Mouse (Mus musculus) hindlimb bud, embryonic 11.5 days (tissue): ENCODE results near the gene Rrnad1.

Experiments used
- DNase-seq: peaks from one replicate; pipeline ENCODE4 v3.0.0-alpha.2; 2012; ENCODE audit warnings: low read depth, low spot score; ENCODE audit errors: extremely low spot score

Rrnad1 gene

DNA sequence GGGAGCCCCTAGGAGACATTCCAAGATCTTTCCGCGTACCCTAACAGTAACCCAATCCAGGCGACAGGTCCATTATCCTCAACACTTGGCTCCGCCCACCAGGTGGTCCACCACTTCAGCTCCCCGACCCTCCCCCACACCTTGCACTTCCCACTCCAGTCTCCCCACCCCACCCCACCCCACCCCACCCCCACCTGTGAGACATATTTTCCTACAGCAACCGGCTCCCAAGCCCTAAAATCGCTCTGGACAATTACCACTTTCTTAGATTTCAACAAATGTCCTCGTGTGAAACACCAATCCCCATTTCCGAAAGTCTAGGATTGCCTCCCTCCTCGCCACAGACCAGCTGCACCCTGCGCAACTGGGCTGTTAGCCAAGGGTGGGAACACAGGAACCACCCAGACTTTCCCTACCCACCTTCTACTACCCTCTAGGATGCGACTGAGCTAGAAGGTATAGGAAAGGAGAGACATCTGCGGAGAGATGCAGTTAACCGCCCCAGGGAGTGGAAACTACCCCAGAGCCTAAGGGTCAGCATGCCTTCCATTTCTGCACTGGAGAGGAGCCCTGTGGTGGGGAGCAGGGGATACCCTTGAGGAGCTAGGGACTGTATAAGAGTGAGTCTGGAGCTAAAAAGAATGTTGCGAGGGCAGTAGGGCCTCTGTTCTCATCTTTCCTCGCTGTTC, 18.9 kb upstream of the Rrnad1 start:
- no peak for DNase-seq

DNA sequence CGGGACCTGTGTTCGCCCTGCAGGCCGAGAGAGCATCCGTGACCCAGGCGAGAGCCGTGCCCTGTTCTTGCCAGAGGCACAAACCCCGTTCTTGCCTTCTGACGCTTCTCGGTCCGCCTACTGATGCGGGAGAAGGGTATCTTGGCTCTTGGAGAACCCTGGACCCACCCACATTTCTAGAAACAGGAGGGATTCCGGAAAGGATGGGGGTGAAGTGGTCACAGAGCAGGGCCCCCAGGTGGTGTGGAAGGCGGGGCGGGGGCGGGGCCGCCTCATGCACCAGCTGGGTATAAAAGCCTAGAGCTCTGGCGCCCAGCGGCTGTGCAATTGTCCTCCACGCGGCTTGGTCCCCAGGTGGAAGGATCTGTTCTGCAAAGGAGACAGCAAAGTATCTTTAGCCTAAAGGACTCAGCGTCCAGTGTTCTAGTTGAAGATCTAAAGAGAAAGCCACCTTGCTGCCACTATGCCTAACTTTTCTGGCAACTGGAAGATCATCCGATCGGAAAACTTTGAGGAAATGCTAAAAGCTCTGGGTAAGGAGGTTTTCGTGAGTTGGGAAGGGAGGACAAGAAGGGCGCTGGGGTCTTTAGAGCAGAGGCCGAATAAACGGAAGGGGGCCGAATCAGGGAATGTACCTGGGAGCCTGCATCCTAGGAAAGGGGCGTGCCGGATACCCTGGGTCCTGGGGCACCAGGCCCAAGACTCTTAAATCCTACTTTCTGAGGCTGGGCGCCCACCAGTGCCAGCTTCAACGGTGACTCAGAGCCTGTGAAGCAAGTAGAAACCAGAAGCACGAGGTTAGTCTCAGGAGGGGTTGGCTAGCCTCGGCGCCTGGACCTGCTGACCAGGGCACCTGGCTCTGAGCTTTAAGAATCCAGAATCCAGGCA, 18.1 kb upstream of the Rrnad1 start, which contains the start of gene Crabp2:
TSS of gene Crabp2 (plus strand) at position 289 of the 888 bp plus-strand sequence.
- no peak for DNase-seq

DNA sequence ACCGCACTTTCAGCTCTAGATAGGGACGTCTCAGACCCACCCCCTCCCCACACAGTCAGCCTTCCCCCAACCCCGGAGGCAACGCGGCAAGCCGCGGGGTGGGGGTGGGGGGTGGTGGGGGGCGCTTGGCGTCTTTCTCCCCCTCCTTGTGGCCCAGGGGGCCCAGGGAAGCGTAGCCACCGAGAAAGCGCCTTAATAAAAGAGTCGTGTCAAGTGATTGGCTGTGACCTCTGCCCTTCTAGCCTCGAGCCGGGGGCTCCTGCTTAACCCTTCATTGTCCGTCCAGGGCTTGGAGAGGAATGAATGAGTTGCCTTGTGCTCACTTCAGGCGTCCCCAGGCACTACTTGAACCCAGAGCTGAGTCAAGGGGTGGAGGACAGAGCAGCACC, 17.3 kb upstream of the Rrnad1 start:
- DNase-seq: no peak

DNA sequence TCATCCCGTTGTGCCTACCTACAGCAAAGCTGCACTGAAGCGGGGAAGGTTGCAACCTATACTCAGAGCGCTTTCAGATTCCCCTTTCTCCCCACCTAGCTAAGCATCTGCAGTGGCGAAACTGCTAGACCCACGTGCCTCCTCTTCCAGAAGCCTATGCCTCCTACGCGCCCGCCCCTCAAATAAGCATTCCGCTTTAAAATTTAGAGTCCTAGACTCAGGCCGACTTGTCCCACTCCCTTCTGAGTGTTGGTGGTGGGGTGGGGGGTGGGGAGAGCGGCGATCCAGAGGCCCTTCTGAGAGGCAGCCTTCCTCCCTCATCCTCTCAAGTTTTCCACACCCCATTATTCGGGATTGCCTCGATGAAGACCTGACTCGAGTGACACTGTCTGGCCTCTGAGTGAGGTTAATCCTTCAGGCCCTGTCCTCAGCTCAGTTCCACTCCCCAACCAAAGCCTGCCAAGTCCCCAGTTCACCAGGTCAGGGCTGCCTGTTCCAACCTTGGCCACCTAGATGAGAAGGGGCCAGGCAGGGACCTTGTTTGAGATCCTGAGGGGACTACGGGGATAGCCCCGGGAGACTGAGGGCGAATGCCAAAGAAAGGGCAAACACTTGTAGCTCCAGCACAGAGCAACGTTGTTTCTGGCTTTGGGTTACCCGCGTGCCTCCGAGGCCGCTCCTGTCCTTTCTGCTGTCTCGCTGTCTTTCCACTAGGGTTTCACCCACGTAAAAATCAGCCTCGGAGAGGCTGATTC, 16.7 kb upstream of the Rrnad1 start:
- DNase-seq: no peak

DNA sequence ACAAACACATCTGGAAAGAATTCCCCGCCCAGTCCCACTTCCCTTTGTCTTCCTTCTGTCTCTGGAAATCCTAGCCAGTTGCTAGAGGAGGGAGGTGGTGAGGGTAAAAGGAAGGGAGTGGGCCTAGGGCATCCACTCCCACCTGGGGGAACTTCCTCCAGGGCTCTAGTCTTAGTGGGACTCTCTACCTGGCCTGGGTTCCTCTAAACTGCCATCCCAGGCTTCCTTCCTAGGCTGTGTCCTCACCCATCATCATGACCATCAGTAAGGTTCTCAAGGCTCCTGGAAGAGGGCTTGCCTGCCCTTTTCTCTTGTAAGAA, 16.0 kb upstream of the Rrnad1 start:
- DNase-seq: no peak

DNA sequence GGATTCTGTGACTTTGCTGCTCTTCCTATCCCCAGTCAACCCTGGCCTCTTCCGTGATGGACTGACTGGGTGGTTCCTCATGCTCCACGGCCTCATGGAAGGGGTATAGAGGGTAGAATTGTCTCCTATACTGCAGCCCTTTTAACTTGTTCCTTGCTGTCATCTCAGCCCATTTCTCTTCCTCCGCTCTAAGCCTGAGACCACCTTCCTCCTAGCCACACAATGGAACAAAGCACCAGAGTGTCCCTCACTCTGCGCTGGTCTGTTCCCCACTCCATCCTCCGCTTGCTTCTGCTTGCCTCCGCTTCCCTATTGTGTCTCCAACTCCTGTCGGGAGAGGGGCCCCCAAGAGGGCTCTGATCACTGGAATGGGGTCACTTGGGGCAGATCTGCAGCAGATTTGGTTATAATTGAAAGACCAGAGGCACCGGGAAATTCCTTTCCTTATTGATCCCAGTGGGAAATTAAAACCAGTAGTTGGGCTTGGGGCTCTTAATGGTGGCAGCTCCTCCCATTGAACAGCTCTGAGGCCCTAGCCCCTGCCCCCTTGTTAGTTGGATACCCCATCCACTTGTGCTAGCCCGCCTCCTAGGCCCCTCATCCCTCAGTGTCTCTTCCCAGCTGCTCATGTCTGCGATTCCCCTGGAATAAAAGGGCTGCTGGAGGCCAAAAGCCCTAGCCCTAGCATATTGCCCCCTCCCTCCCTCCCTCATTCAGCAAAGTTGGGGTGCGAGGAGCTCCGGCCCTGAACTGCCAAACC, 15.4 kb upstream of the Rrnad1 start:
- no peak for DNase-seq

DNA sequence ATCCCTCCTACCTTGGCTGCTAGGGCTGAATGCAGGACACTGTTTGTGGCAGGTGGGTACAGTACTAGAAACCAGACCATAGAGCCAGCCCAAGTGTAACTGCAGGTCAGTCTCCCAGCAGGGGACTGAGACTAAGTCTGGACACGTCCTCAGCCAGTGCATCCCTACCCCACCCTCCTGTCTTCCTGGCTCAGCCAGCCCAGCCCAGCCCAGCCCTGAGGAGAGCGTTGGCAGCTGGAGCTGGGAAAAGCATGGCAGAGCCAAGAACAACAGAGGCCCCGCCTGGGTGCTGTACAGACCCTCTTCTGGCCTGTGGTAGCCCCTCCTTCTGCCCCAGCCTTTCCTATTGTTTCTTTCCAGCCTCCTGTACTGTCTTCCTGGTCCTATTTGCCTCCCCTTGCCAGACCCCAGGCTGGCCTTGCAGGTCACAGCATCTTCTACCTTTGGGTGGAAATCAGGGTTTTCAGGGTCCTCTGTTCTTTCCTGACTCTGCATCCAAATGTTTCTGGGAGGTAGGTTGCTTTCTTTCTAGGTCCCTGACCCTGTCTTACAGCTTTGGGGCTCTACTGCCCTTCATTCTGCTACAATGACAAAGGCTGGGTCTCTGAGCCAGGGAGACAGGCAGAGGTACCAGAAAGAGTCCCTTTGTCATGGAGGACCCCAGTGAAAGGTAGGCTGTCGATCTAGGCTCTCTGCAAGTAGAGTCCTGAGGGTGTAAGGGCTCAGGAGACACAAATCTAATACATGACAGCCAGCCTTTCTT, 14.5 kb upstream of the Rrnad1 start:
- no peak for DNase-seq

DNA sequence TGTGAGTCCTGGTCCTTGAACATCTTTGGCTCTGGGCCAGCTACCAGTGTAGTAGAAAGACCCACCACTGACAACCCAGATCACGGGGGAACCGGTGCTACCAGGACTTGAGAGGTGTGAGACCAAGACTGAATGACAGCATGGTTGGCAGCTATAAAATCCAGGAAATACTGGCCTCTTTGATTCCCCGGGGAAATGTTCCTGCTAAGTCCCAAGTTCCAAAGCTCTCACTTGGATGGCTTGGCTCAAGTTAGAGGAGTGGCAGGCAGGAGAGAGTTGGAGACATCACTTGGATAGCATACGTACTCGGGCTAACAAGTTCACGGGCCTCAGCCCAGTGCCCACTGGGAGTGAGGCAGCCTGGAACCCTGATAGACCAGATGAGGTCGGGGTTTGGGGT, 13.1 kb upstream of the Rrnad1 start:
- no peak for DNase-seq

DNA sequence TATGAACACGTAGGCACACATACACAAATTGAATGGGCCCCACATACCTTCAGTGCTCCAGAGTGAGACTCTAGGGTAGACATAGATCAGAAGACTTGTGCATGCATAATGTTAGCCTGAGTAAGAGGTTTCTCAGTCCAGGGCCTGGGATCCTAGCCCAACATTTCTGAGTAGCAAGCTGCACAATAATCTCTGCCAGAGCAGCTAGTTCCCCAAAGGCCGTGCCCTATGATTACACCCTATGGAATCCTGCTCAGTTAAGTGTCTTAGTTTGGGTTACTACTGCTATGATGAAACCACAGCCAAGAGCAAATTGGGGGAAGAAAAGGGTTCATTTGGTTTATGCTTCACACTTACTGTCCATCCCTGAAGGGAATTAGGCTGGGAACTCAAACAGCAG, 12.0 kb upstream of the Rrnad1 start:
- DNase-seq: no peak

DNA sequence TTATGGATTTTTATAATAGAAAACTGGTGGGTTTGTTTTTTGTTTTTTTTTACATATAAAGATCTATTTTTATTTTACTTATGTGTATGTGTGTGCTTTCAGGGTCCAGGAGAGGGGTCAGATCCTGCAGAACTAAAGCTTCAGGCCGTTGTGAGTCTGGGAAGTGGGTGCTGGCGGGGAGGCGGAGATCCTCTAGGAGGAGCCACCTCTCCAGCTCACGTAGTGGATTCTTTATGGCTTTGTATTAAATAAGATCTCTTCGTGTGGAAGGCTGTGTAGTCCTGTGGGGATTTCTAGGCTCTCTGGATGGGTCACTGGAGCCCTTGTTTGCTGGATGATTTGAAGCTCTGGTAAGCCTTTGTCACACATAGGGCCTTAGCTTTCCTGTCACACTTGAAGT, 10.1 kb upstream of the Rrnad1 start:
- DNase-seq: no peak

DNA sequence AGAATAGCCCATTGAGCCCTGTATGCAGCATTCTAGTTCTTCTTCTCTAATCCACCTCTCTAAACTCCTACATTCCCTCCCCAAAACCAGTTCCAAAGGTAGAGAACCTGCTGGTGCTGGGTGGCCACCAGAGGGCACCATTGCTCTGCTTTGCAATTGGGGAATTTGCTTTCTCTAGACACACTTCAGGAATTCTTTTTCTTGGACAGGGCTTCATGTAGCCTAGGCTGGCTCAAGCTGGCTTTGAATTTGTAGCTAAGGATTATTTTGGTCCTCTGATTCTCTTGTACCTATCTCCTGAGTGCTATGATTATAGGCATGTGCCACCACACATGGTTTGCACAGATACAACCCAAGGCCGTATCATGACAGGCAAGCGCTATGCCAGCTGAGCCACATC, 5.3 kb upstream of the Rrnad1 start:
- no peak for DNase-seq

DNA sequence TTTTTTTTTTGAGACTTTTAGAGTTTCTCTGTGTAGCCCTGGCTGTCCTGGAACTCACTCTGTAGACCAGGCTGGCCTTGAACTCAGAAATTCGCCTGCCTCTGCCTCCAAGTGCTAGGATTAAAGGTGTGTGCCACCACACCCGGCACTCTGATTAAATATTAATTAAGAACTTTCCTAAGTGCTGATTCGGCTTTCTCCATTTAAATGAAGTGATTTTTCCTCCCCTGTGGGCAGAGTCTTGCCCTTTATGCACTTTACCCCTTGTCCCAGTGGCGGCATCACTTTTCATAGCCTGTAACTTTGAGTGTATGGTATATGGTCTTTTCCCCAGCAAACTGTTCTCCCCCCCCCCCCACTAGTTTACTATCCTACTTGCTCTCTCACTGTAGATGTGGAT, 4.7 kb upstream of the Rrnad1 start:
- DNase-seq: no peak

DNA sequence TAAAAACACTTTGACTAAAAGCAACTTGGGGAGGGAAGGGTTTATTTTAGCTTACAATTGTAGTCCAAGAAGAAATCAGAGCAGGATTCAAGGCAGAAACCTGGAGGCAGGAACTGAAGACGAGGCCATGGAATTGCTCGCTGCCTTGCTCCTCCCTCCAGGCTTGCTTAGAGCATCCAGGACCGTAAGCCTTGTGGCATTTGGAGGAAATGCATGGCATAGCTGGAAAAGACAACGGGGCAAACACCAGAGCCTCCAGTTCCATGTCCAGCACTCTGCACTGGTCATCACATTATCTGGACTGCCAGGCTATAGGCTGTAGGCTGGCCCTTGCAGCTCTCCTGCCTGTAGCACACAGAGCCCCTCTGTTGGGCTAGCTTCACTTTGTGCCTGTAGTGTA, 4.0 kb upstream of the Rrnad1 start:
- DNase-seq: no peak

DNA sequence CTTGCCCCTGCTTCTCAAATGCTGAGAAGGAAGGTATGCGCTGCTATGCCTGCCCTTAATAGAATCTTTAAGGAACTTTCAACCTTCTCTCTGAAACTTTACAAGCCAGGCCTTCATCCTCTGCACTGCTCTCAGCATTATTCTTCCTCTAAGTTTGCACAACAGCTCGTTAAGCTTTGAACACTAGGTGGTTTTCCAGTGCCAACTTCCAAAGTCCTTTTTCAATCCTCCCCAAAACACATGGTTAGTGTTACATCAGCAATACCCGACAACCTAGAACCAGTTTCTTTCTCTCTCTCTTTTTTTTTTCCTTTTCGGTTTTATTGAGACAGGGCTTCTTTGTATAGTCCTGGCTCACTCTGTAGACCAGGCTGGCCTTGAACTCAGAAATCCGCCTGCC, 3.5 kb upstream of the Rrnad1 start:
- no peak for DNase-seq

DNA sequence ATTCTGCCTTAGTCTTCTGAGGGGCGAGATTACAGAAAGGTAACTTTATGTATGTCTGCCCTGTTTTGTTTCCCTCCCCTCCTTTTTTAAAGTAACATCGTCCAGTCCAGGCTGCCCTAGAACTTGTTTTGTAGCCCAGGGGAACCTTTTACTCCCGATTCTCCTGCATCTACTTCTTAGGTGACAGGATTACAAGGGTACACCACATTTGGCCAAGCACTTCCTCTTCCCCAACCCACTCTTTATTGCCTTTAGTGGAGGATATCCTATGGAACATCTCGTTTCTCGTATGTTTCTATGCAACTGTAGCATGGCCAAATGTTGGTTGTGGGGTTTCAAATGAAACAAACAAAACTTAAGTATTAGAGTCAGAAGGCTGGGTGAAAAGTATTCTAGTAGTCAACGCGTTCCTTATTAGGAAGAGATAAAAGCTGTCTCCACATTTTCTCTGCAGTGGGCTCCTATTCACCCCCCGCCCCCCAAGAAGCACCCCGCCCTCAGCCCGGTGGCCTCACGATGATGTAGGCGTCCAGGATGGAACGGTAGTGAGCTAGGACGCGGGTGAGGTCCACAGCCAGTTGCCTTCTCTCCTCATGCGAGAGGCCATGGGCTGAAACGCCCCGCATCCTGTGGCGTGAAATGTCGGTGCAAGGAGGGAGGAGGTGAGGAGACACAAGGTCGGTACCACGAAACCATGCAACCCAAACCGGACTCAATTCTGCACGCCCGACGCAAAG, 1.0 kb downstream of the Rrnad1 start:
- DNase-seq: no peak

DNA sequence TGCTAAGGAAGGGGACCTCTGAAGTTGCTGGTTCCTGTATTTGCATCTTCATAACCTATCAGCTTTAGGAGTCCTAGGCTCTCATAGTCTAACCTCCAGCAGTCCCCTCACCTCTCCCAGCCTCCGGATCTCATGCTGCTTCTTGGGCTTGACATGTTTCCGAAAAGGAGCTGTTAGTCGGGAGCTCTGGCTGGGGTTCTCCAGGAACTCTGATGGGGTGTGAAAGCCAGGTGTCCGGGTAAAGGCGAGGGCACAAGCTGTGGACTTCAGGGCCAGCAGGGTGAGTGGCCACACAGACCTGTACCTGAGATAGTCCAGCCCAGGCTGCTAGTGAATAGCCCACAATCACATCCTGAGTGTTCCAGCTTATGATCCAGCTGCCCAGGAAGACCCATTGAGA, 3.1 kb downstream of the Rrnad1 start:
- DNase-seq: no peak

DNA sequence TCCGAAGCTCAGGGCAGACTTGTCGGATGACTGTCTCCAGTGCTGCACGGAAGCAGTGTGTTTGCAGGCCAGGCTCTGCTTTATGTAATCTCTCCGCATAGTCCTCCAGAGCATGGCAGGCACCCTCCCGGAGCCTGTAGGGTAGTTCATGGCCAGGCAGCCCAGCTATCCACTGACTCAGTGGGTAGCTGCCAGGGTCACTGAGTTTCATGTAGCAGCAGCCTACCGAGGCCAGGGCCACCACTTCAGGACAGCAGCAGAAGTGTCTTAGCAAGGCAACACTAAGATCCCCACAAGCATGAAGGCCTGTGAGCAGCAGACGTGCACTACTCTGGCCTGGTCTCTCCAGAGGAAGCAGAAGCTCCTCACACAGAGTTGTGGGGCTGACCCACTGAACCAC, 5.5 kb downstream of the Rrnad1 start:
- no peak for DNase-seq

DNA sequence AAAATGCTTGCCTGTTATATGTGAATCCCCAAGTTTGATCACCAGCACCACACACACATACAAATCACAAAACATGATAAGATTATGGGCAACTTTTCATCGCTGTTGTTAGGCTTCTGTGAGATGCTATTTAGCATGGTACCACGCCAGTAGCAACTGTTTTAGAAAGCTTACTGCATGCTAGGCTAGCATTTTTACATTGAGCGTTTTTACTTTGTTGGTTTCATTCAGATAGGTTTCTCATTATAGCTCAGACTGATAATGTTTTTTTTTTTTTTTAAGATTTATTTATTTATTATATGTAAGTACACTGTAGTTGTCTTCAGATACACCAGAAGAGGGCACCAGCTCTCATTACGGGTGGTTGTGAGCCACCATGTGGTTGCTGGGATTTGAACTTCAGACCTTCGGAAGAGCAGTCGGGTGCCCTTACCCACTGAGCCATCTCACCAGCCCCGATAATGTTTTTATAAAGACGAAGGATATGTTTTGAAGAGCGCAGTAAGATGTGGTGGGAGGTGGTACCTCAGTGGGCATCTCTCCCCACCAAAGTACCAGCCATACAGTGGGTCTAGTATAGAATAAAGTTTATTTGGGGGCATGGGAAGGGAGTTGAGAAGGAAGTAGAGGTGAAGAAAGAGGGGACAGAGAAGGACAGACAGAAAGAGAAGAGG, 10.1 kb downstream of the Rrnad1 start:
- DNase-seq: no peak
